Mouse (Mus musculus) heart, embryonic 11.5 days (tissue): ENCODE data around the gene Fcgr4. TPM values are rescaled to one million over a fixed set of nuclear protein-coding genes. Genes with fewer than 3 reads are reported as not detected.
"Not testable (repeated sequence)": the region's sequence is repeated elsewhere in the genome, so short reads cannot be mapped to it uniquely, and the experiment has no call there.

ENCODE experiments used
- ATAC-seq: fragments of 200-750 bp; cut with Nextera tagmentation; replicated peaks from 2 replicates; pipeline ENCODE4 v1.8.0; 2017; ENCODE audit warnings: moderate library complexity; ENCODE audit not compliant: insufficient number of reproducible peaks, low FRiP score, low TSS enrichment
- H3K27ac ChIP-seq: fragments of 300-500 bp; sonication (generic); 2 replicates; pipeline ENCODE4 v1.5.1; 2014; ENCODE audit warnings: mild to moderate bottlenecking, low read depth, low read length
- H3K27me3 ChIP-seq: fragments of 300-500 bp; sonication (generic); 2 replicates; pipeline ENCODE4 v1.6.1; 2014; ENCODE audit warnings: mild to moderate bottlenecking, low read length, mixed read lengths; ENCODE audit not compliant: control insufficient read depth, insufficient read depth
- H3K36me3 ChIP-seq: fragments of 300-500 bp; sonication (generic); 2 replicates; pipeline ENCODE4 v1.6.1; 2014; ENCODE audit warnings: mild to moderate bottlenecking, low read length, moderate library complexity, mixed read lengths; ENCODE audit not compliant: control insufficient read depth, insufficient read depth
- H3K4me1 ChIP-seq: fragments of 300-500 bp; sonication (generic); 2 replicates; pipeline ENCODE4 v1.6.1; 2014; ENCODE audit warnings: low read length; ENCODE audit not compliant: control insufficient read depth, insufficient read depth
- H3K4me2 ChIP-seq: fragments of 300-500 bp; sonication (generic); 2 replicates; pipeline ENCODE4 v1.6.1; 2014; ENCODE audit warnings: mild to moderate bottlenecking, moderate library complexity
- H3K4me3 ChIP-seq: fragments of 300-500 bp; sonication (generic); 2 replicates; pipeline ENCODE4 v1.5.1; 2014; ENCODE audit warnings: low read depth, low read length
- H3K9ac ChIP-seq: fragments of 300-500 bp; sonication (generic); 2 replicates; pipeline ENCODE4 v1.6.1; 2014; ENCODE audit warnings: mild to moderate bottlenecking, low read depth, low read length, moderate library complexity
- H3K9me3 ChIP-seq: fragments of 300-500 bp; sonication (generic); replicated peaks from 2 replicates; pipeline ENCODE4 v1.6.1; 2016; ENCODE audit warnings: low read length; ENCODE audit not compliant: control insufficient read depth
- WGBS: fragments of 180-500 bp; shearing (Covaris S2); extraction: QIAGEN DNeasy Blood & Tissue Kit; methylation state at CpG from one replicate; pipeline ENCODE4 v1.1.7; 2014; ENCODE audit not compliant: insufficient replicate concordance; 5-methylcytosine and 5-hydroxymethylcytosine counted together
- polyA plus RNA-seq: library from polyadenylated mRNA; unstranded; fragments of >200 nt; fragmentation: Nextera tagmentation; extraction: Ambion mirVana; gene quantifications from 2 replicates; pipeline ENCODE4 v1.2.1, GENCODE M21; 2014

Fcgr4 gene
- 0.23 TPM in 1 of 2 replicates, not detected in the other for polyA plus RNA-seq

- 70% methylated on average over 2 of the region's 2 CpGs for WGBS
- H3K4me1 ChIP-seq, result no peaks in the 10 kb centered on the region
- no peaks in the 10 kb centered on the region for H3K9me3 ChIP-seq
- H3K4me3 ChIP-seq, result no peak within 1 kb of the TSS
- H3K27ac ChIP-seq, result no peak within 1 kb of the TSS
- no peaks in the 10 kb centered on the region for H3K27me3 ChIP-seq
- ATAC-seq, result no peak
- H3K36me3 ChIP-seq, result no peaks in the 10 kb centered on the region
- H3K4me2 ChIP-seq, result no peak within 1 kb of the TSS
- no peak within 1 kb of the TSS for H3K9ac ChIP-seq
These were observed at the start of gene Fcgr4 for GRCm38 (mm10) chr1:171018737-171019136. Fcgr4 (plus strand) TSS chr1:171018920.

- Histone ChIP-seq H3K4me1 (no peaks in the 10 kb centered on the region), H3K27ac (no peak overlapping the region), H3K4me3 (no peak overlapping the region), H3K36me3 (no peaks in the 10 kb centered on the region), H3K27me3 (no peaks in the 10 kb centered on the region), H3K9me3 (no peaks in the 10 kb centered on the region), H3K4me2 (no peak overlapping the region), H3K9ac (no peak overlapping the region)
- WGBS, result 74% methylated on average over 6 of the region's 6 CpGs
- ATAC-seq, result no peak
These were observed 46.2 kb upstream of the Fcgr4 start for GRCm38 (mm10) chr1:170972494-170972893.

- no peak overlapping the region for H3K27ac ChIP-seq
- H3K36me3 ChIP-seq, result no peaks in the 10 kb centered on the region
- H3K9ac ChIP-seq, result no peak overlapping the region
- ATAC-seq, result no peak
- H3K9me3 ChIP-seq, result no peaks in the 10 kb centered on the region
- 78% methylated on average over 4 of the region's 4 CpGs for WGBS
- no peak overlapping the region for H3K4me2 ChIP-seq
- H3K4me3 ChIP-seq, result no peak overlapping the region
- no peaks in the 10 kb centered on the region for H3K4me1 ChIP-seq
- H3K27me3 ChIP-seq, result no peaks in the 10 kb centered on the region
These were observed 45.8 kb upstream of the Fcgr4 start for GRCm38 (mm10) chr1:170972936-170973335.

GRCm38 (mm10) chr1:170974171-170974570, 44.5 kb upstream of the Fcgr4 start:
- Histone ChIP-seq H3K9me3 (no peaks in the 10 kb centered on the region), H3K9ac (no peak overlapping the region), H3K27me3 (no peaks in the 10 kb centered on the region), H3K27ac (no peak overlapping the region), H3K4me1 (no peaks in the 10 kb centered on the region), H3K36me3 (no peaks in the 10 kb centered on the region), H3K4me3 (no peak overlapping the region), H3K4me2 (no peak overlapping the region)
- ATAC-seq, result no peak
- WGBS, result 80% methylated on average over 8 of the region's 8 CpGs

- H3K9ac ChIP-seq, result no peak overlapping the region
These were observed 44.0 kb upstream of the Fcgr4 start for GRCm38 (mm10) chr1:170974736-170975135.

GRCm38 (mm10) chr1:170975350-170975749, 43.4 kb upstream of the Fcgr4 start:
- not testable (repeated sequence) for H3K36me3 ChIP-seq, ATAC-seq, H3K4me1 ChIP-seq, H3K4me2 ChIP-seq, H3K9me3 ChIP-seq, H3K9ac ChIP-seq, H3K4me3 ChIP-seq, H3K27ac ChIP-seq, H3K27me3 ChIP-seq
- 70% methylated on average over 2 of the region's 2 CpGs for WGBS

More at GRCm38 (mm10) chr1:170974736-170975135, 44.0 kb upstream of the Fcgr4 start:
- Histone ChIP-seq H3K4me3 (no peak overlapping the region), H3K4me1 (no peaks in the 10 kb centered on the region), H3K36me3 (no peaks in the 10 kb centered on the region), H3K4me2 (no peak overlapping the region), H3K27ac (no peak overlapping the region), H3K9me3 (no peaks in the 10 kb centered on the region), H3K27me3 (no peaks in the 10 kb centered on the region)
- 87% methylated on average over 2 of the region's 2 CpGs for WGBS
- no peak for ATAC-seq

- ATAC-seq, result no peak
- 68% methylated on average over 7 of the region's 7 CpGs for WGBS
- Histone ChIP-seq H3K4me2 (no peak overlapping the region), H3K9me3 (no peaks in the 10 kb centered on the region), H3K4me1 (no peaks in the 10 kb centered on the region), H3K9ac (no peak overlapping the region), H3K27ac (no peak overlapping the region), H3K4me3 (no peak overlapping the region), H3K36me3 (no peaks in the 10 kb centered on the region), H3K27me3 (no peaks in the 10 kb centered on the region)
These were observed 43.0 kb upstream of the Fcgr4 start for GRCm38 (mm10) chr1:170975751-170976161.

GRCm38 (mm10) chr1:170976447-170976846, 42.3 kb upstream of the Fcgr4 start, which contains the start of gene Fcgr2b:
Fcgr2b (minus strand) TSS chr1:170976547.
- no peak for ATAC-seq
- Histone ChIP-seq H3K9me3 (no peaks in the 10 kb centered on the region), H3K27ac (no peak within 1 kb of the TSS), H3K4me2 (no peak within 1 kb of the TSS), H3K27me3 (no peaks in the 10 kb centered on the region), H3K4me3 (no peak within 1 kb of the TSS), H3K9ac (no peak within 1 kb of the TSS), H3K4me1 (no peaks in the 10 kb centered on the region), H3K36me3 (no peaks in the 10 kb centered on the region)
- 76% methylated on average over 5 of the region's 5 CpGs for WGBS

- 65% methylated on average over 4 of the region's 4 CpGs for WGBS
- ATAC-seq, result no peak
- no peaks in the 10 kb centered on the region for H3K36me3 ChIP-seq
- H3K4me3 ChIP-seq, result no peak overlapping the region
- H3K27ac ChIP-seq, result no peak overlapping the region
- H3K27me3 ChIP-seq, result no peaks in the 10 kb centered on the region
- H3K4me2 ChIP-seq, result no peak overlapping the region
- H3K4me1 ChIP-seq, result no peaks in the 10 kb centered on the region
- no peaks in the 10 kb centered on the region for H3K9me3 ChIP-seq
- no peak overlapping the region for H3K9ac ChIP-seq
These were observed 40.1 kb upstream of the Fcgr4 start for GRCm38 (mm10) chr1:170978601-170979000.
